Mouse (Mus musculus) layer of hippocampus, postnatal 14 days (tissue): ENCODE results near the gene Gm29582. TPM values are rescaled to one million over a fixed set of nuclear protein-coding genes. Genes with fewer than 3 reads are reported as not detected.
"Not testable (repeated sequence)": the region's sequence is repeated elsewhere in the genome, so short reads cannot be mapped to it uniquely, and the experiment has no call there.

ENCODE experiments used
- DNase-seq, 2 experiments: peaks; one replicate each; pipeline ENCODE4 v3.0.0; 2021 to 2022; ENCODE audit warnings: low spot score in 2 of 2, mixed read lengths in 1 of 2
- long read RNA-seq, 2 experiments: library from polyadenylated mRNA; stranded (forward); transcript quantifications; one replicate each; pipeline ENCODE4 v2.0.0; 2021
- total RNA-seq, 2 experiments: library from RNA; stranded (reverse); gene quantifications; 2 replicates each; pipeline ENCODE4 v1.2.3; 2021

Gene Gm29582
- not detected for total RNA-seq
- long read RNA-seq, experiment 1: 0 reads
- long read RNA-seq, experiment 2: 0 reads

DNA sequence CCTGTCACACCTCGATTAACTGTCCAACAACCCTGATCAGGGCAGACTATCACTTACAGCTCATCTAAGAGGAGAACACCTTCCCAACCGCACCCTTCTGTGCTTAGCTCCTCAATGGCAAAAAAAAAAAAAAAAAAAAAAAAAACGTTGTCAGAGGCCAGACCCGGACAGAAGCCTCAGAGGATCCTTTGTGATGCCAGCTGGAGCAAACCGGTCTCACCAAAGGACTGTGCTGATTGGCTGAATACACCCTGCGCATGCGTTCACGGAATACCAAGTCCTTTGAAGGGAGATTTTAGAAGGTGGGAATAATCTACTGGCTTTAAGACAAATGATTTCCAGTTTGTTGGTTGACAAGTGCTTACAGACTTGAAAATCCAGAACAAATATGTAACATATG lies at the start of gene Gm29582:
TSS of gene Gm29582 (minus strand) at position 101 of the 400 bp plus-strand sequence.
- not testable (repeated sequence) for DNase-seq
